Mouse (Mus musculus) bone marrow, adult 2 months (tissue): ENCODE measurements around the gene BC037034.

Experiments used
- CTCF ChIP-seq: fragments of 200-500 bp; IDR thresholded peaks from 2 replicates; pipeline ENCODE4 v1.5.1; 2011; ENCODE audit warnings: low read length, control low read depth; ENCODE audit not compliant: control insufficient read depth, insufficient read depth
- POLR2A ChIP-seq: fragments of 200-500 bp; IDR thresholded peaks from 2 replicates; pipeline ENCODE4 v1.6.1; 2011; ENCODE audit warnings: low read depth, mild to moderate bottlenecking, control low read depth, low read length, borderline replicate concordance; ENCODE audit not compliant: control insufficient read depth

DNA sequence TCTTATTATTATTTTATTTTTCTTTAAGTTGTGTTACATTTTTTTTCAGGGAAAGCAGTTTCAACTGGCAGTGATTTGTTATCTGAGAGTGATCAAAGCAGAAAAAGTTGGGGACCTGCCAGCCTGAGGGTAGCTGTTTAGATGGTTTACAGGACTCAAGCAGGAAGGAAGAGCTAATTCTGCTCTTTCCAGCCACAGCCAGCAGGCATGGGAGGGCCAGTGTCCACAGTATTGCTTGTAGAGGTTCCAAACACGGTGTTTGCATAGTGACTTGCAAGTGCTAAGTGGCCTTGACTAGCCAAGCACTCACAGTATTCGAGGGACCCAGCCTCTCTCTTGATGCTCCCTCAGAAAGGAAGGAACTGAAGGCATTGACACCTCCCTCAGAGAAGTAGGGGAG is 22.3 kb downstream of the BC037034 start:
- TF ChIP-seq POLR2A (no peak), CTCF (no peak)
